Mouse (Mus musculus): Measurements from ENCODE around the gene Nrros. TPM values are rescaled to one million over a fixed set of nuclear protein-coding genes. Genes with fewer than 3 reads are reported as not detected.

Nrros gene
- polyA plus RNA-seq (2014; fragmentation: Illumina TruSeq; extraction: RNeasy Lipid Tissue Mini Kit (QIAGEN cat#74804); ENCODE audit: low replicate concordance): 0.89 TPM

GRCm38 (mm10) chr16:32165281-32165821 is at the start of gene Nrros:
Nrros (minus strand) TSS chr16:32165594.

DNA sequence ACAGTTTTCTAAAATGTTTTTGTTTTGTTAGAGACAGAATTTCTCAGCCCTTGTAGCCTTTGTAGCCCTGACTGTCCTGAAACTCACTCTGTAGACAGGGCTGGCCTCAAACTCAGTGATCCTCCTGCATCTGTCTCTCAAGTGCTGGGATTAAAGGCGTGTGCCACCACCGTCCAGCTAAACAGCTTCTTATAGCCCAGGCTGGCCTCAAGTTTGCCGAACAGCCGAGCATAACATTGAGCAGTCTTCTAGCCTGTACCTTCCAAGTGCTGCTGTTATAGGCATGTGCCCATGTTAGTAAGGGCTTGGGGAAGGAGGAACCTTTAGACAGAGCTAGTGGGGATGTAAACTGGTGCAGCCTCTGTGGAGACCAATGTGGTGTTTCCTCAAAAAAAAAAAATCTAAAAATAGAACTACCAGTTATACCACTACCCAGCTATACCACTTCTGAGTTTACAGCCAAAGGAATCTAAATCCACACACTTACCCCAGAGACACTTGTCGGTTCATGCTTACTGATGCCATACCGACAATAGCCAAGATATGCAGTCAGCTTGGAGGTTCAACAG is 14.0 kb upstream of the Nrros start, which contains the start of gene Bex6:
Gene Bex6 (plus strand): TSS at position 491 of the 569 bp plus-strand sequence.

DNA sequence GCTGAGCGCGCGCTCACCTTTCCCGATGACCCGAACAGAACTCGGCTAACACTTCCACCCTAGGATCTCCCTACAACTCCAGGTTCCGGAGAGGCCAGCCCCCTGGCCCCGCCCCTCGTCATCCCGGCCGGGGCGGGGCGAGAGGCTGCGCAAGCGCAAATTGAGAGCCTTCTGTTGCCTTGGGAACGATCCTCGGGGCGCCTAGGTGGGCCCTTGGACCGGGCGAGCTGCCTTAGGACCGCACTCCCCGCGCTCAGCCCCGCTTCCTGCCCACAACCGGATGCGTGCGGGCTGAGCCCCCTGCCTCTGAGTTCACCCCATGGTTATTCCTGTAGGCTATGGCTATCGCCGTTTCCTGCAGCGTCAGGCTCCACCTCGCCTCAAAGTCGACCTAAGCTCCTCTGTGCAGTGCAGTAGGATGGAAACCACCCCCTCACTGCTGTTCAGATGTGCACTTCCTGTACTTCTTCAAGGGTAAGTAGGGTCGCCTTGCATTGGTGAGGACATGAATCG is 65.7 kb downstream of the Nrros start, which contains the start of the genes Pigx and Cep19:
Gene Pigx (minus strand): TSS at position 103 of the 513 bp plus-strand sequence.
Gene Cep19 (plus strand): TSS at position 163 of the 513 bp plus-strand sequence.

Other genes starting within 250 kb of the Nrros start
- not detected for gene Pigz, start 231.7 kb downstream of the Nrros start, polyA plus RNA-seq (2014; fragmentation: Illumina TruSeq; extraction: RNeasy Lipid Tissue Mini Kit (QIAGEN cat#74804); ENCODE audit: low replicate concordance)
- 3.0 TPM for gene 0610012G03Rik, start 217.1 kb downstream of the Nrros start, polyA plus RNA-seq (2014; fragmentation: Illumina TruSeq; extraction: RNeasy Lipid Tissue Mini Kit (QIAGEN cat#74804); ENCODE audit: low replicate concordance)
- 29.0 TPM for gene Ncbp2, start 217.1 kb downstream of the Nrros start, polyA plus RNA-seq (2014; fragmentation: Illumina TruSeq; extraction: RNeasy Lipid Tissue Mini Kit (QIAGEN cat#74804); ENCODE audit: low replicate concordance)
- 24.7 TPM for gene Senp5, start 162.3 kb downstream of the Nrros start, polyA plus RNA-seq (2014; fragmentation: Illumina TruSeq; extraction: RNeasy Lipid Tissue Mini Kit (QIAGEN cat#74804); ENCODE audit: low replicate concordance)
- 72.8 TPM for gene Pak2, start 86.3 kb downstream of the Nrros start, polyA plus RNA-seq (2014; fragmentation: Illumina TruSeq; extraction: RNeasy Lipid Tissue Mini Kit (QIAGEN cat#74804); ENCODE audit: low replicate concordance)
- gene Pigx, start 65.9 kb downstream of the Nrros start, polyA plus RNA-seq (2014; fragmentation: Illumina TruSeq; extraction: RNeasy Lipid Tissue Mini Kit (QIAGEN cat#74804); ENCODE audit: low replicate concordance): 72.9 TPM
- 24.2 TPM for gene Cep19, start 65.8 kb downstream of the Nrros start, polyA plus RNA-seq (2014; fragmentation: Illumina TruSeq; extraction: RNeasy Lipid Tissue Mini Kit (QIAGEN cat#74804); ENCODE audit: low replicate concordance)
- gene Bex6, start 14.2 kb upstream of the Nrros start, polyA plus RNA-seq (2014; fragmentation: Illumina TruSeq; extraction: RNeasy Lipid Tissue Mini Kit (QIAGEN cat#74804); ENCODE audit: low replicate concordance): not detected
- 21.9 TPM for gene Fbxo45, start 81.6 kb upstream of the Nrros start, polyA plus RNA-seq (2014; fragmentation: Illumina TruSeq; extraction: RNeasy Lipid Tissue Mini Kit (QIAGEN cat#74804); ENCODE audit: low replicate concordance)
- 2.0 TPM for gene Wdr53, start 81.6 kb upstream of the Nrros start, polyA plus RNA-seq (2014; fragmentation: Illumina TruSeq; extraction: RNeasy Lipid Tissue Mini Kit (QIAGEN cat#74804); ENCODE audit: low replicate concordance)
- gene Smco1, start 105.9 kb upstream of the Nrros start, polyA plus RNA-seq (2014; fragmentation: Illumina TruSeq; extraction: RNeasy Lipid Tissue Mini Kit (QIAGEN cat#74804); ENCODE audit: low replicate concordance): not detected
- 31.9 TPM for gene Rnf168, start 111.9 kb upstream of the Nrros start, polyA plus RNA-seq (2014; fragmentation: Illumina TruSeq; extraction: RNeasy Lipid Tissue Mini Kit (QIAGEN cat#74804); ENCODE audit: low replicate concordance)
- 23.9 TPM for gene Ubxn7, start 166.7 kb upstream of the Nrros start, polyA plus RNA-seq (2014; fragmentation: Illumina TruSeq; extraction: RNeasy Lipid Tissue Mini Kit (QIAGEN cat#74804); ENCODE audit: low replicate concordance)
- not detected for gene Tm4sf19, start 234.9 kb upstream of the Nrros start, polyA plus RNA-seq (2014; fragmentation: Illumina TruSeq; extraction: RNeasy Lipid Tissue Mini Kit (QIAGEN cat#74804); ENCODE audit: low replicate concordance)